Mouse (Mus musculus) ES-Bruce4 (cell line): Measurements from ENCODE around the gene Ppp1r9b.

Experiments used
- CTCF ChIP-seq: IDR thresholded peaks from one replicate; pipeline ENCODE4 v1.8.1; 2011; ENCODE audit warnings: low read depth, low read length
- EP300 ChIP-seq: IDR thresholded peaks from 2 replicates; pipeline ENCODE4 v1.6.1; 2011; ENCODE audit warnings: low read depth, low read length; ENCODE audit not compliant: insufficient read depth
- POLR2A ChIP-seq: IDR thresholded peaks from one replicate; pipeline ENCODE4 v1.8.1; 2011; ENCODE audit warnings: low read length; ENCODE audit not compliant: insufficient read depth

DNA sequence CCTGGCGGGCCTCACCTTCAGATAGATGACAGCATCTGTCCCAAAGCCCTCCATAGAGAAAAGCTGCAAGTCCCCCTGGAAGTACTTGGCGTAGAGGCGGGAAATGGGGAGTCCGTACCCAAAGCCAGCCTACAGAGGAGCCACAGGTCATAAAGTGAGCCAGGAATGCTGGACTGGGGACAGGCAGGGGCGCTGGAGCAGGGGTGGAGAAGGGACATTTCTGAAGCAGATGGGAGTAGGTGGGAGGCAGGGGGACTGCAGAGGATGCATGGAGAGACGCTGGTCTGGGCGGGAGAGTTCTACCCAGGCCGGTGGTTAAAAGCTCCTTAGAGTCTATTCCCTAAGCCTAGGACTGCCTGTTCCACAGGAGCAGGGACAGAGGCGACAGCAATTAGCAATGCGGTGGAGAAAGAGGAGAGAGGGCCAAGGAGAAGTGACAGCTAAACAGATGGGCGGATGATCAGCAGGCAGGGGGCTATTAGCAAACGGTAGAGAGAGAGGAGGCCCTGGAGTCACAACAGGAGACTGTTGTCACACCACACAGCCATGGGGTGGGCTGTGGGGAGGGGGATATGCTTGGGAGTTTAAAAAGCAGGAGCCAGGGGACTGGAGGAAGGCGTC lies 37.1 kb downstream of the Ppp1r9b start:
- TF ChIP-seq CTCF (no peak), POLR2A (no peak), EP300 (no peak)
